Mouse (Mus musculus) fat pad, adult 2 months (tissue): Measurements from ENCODE around the gene Dnaic1.

Source experiments
- DNase-seq: peaks from one replicate; pipeline ENCODE4 v3.0.0-alpha.2; 2011; ENCODE audit warnings: low read depth, low spot score; ENCODE audit errors: extremely low read depth

The Dnaic1 gene

DNA sequence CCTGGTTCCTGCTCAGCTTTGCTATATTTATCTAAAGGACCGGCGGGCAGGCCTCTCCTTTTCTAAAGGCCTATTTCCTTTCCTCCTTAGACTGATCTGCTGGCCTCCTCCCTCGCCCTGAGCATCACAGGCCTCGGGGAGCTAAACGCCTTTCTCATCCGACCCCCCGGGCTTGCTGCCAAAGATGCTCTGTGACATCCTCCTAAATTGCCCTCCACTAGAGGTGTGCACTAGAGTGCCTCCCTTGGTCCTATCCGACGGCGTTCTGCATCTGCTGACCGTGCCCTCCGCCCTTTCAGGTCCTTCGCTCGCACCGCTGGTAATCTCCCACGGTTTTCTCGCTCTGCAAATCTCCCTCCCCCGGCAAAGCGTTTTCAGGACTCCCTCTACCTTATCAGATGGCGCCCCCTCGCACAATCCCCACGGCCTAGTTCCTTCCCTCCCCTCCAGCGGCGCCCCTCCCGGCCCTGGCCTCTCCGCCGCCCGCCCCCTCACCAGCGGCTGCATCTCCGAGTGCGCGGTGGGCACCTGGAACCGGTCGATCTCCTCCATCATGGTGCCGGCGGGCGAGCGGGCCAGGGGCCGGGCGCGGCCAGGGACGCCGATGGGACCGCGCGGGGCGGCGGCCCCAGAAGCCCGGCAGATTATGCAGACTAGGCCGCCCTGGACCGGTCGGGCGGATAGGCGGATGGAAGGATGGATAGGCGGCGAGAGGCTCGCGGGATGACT, 729 bp upstream of the Dnaic1 start:
- no peak for DNase-seq

GRCm38 (mm10) chr4:41571490-41571889, 1.9 kb downstream of the Dnaic1 start:
- DNase-seq, result no peak

DNA sequence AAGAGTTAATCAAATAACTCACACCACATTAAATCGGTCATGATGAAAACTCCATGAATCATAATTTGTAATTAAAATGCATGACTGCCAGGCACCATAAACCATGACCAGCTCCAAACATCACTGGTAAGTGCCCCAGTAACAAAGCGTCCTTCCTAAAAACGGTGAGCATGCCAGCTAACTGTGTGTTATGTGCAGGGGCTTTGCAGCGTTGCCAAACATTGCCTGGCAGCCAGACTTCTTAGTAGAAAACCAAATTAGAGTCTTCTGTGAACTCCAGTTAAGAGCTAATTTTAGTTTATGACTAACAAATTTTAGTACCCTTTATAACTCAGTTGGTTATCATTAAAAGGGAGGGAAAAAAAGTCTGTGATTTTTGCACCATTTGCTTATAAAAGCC, 3.9 kb downstream of the Dnaic1 start:
- no peak for DNase-seq

DNA sequence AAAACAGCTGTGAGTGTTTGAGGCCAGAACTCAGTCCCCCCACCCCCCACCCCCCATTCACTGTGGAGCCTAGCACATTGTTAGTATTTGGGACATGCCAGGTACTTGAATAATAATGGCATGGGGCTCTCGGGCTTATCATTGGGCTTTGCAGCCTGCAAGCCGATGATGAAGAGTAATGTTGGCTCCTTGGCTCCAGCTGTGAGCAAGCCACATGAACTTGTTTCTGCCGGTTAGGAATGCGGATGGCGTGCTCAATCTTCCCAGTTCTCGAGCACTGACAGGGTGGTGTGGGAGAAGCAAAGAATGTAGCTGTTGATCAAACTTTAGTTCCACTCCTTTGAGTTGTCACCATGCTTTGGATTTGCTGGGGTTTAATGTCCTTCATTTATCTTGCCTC, 6.3 kb downstream of the Dnaic1 start:
- DNase-seq, result no peak

- no peak for DNase-seq
Observed at GRCm38 (mm10) chr4:41583353-41583752, 13.8 kb downstream of the Dnaic1 start.

- no peak for DNase-seq
Observed at GRCm38 (mm10) chr4:41602818-41603217, 33.2 kb downstream of the Dnaic1 start.

GRCm38 (mm10) chr4:41604476-41605396, 35.2 kb downstream of the Dnaic1 start:
- no peak for DNase-seq

GRCm38 (mm10) chr4:41606784-41607183, 37.2 kb downstream of the Dnaic1 start:
- no peak for DNase-seq

DNA sequence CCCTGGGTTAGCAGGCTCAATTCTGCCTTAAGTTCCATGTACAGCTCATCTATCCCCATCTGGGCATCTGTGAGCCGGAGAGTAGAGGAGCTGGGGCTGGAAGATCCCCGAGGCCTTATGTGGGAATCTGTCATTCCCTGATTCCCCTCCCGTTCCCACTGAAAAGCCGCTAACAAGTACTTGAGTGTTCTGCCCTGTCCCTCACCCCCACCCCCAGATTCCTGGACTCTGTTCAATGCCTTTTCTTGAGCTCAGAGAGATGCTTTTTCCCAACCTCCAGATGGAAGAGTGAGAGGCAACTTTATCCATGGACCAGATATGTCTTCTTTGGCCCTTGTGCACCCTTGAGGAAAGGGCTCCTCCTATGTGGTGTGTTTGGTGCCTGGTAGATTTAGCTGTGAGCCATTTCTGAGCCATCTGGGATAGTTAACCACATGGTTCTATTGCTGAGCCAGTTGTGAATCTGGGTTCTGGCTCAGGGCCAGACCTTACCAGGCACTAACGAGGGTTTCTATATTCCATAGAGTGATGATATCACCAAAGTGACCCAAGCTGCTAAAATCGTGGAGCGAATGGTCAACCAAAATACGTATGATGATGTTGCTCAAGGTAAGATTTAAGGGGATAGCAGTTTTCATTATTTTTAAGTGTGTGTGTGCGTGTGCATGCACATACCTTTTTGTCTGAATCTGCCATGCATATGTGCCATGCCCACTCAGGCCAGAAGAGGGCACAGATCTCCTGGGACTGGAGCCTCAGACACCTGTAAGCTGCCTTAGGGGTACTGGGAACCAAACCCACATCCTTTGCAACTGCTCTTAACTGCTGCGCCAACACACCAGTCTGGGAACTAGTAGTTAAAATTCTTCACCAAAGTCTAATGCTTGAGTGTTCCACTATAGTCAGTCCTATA, 40.4 kb downstream of the Dnaic1 start:
- no peak for DNase-seq

DNA sequence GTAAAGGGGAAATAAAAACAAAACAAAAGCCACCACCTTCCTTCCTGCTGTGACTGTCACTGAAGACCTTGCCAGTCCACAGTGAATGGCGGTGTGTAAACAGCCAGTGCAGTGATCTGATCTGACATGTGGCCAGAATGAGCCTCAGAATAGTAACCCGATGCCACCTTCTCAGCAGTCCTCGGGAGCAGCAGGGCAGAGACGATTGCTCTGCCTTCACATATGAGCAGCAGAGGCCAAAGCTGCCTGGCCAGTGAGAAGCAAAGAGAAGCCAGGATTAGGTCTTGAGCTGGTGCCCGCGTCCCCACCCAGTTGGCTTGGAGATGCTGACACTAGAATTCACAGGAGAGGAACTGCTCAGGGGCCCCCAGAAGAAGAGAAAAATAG, 41.0 kb downstream of the Dnaic1 start:
- no peak for DNase-seq

GRCm38 (mm10) chr4:41612166-41612565, 42.6 kb downstream of the Dnaic1 start:
- DNase-seq, result no peak

DNA sequence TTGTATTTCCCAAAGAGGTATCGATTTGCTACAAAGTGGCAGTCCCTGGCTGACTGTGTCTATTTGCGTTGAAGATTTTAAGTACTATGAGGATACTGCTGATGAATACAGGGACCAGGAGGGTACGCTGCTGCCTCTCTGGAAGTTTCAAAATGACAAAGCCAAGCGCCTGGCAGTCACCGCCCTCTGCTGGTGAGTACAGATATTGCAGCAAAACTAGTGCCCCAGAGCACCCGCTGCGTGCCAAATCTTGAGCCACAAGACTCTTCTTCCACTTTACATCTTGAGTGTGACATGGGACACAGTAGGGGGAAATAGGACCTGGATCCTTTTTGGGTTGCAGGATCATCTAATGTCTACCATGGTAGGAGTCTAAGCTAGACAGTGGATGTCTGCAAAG, 44.6 kb downstream of the Dnaic1 start:
- DNase-seq, result no peak

DNA sequence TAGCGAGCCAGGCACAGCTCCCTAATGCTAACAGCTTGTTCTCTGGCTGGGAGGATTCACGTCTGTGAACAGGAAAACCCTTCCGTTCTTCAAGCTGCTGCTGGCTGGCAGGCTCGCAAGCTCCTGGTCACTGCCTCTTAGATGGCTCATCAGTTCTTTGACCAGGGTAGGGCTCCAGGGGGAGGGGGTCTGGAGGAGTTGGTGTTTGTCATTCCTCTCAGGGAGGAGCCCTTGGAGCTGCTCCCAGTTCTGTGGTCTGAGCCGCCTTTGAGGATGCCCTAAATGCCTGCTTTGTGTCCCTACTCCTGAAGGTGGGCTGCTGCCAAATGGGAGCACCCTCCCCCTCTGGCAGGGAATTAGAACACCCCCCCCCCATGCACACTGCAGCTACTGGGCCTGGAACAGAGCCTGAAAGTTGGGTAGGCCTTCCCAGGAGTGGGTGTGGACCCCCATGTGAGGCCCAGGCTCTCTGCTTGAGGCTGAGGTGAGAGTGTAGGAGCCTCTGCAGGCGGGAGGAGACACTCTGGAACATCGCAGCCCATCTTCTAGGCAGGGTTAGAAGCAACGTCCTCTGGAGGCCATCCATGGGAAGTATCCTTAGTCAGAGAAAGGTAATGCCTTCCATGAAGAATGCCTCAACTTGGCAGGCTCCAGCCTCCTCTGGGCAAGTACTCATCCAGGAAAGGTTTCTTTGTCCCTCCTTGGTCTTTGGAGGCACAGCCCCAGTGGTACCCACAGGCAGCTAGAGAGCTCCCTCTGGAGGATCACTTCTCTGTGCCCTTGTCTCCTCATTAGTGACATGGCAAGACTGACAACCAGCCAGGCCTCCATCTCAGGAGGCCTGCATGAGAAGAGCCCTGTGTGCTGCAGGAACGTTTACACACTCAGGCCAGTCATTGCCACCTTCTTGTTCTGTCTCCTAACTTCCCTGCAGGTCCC, 46.4 kb downstream of the Dnaic1 start:
- no peak for DNase-seq

DNA sequence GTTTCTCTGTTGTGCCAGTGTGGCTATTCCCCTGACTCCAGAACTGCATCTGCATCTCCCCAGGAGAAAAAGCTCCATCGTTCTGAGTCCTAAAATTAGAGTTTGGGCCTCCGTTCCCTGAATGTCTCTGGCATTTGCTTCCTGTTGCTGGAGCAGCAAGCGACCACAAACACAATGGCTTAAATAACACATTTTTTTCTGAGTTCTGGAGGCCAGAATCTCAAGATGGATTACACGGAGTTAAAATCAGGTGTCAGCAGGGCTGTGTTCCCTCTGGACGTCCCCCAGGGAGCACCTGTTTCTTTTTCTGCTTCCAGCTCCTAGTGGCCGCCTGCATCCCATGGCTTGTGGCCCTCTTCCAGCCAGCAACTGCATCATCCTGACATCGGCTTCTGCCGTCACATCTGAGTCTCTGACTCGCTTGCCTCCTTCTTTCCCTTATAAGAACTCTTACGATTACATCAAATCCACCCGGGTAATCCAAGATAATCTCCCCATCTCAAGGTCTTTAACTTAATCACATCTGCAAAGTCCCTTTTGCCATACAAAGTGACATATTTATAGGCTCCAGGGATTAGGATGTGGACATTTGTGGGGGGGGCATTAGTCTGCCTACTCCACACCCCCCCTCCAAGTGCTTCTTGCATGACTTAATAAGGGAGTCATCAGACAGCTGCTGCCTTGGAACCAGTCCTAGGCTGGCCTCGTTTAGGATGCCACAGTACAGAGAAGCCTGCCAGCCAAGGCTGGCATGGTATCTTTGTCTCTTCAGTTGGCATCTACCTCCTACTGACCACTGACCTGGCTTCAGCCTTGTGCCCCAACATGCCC, 49.6 kb downstream of the Dnaic1 start:
- DNase-seq, result no peak

- no peak for DNase-seq
Observed at GRCm38 (mm10) chr4:41622071-41622470, 52.5 kb downstream of the Dnaic1 start.

GRCm38 (mm10) chr4:41628202-41628927, 58.8 kb downstream of the Dnaic1 start:
- DNase-seq, result no peak

GRCm38 (mm10) chr4:41630196-41630595, 60.6 kb downstream of the Dnaic1 start:
- DNase-seq, result no peak

GRCm38 (mm10) chr4:41631390-41631789, 61.8 kb downstream of the Dnaic1 start:
- no peak for DNase-seq

DNA sequence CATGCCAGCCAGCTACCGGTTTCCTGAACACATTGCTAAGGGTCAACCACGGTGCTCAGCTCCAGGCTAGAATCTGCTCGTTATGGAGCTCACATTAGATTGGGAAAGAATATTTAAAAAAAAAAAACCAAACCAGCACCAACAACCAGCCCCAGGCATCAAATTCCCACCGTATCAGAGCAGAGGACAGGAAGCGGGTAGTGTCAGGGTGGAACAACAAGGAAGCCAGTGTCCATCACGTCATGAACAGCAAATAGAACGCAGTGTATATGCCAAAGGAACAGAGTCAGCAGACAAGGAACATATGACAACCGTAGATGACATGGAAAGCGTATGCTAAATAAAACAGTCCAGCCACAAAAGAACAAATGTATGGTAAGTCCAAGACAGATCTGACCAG, 63.4 kb downstream of the Dnaic1 start:
- no peak for DNase-seq
